Mouse (Mus musculus): Measurements from ENCODE around the gene Cklf. TPM values are rescaled to one million over a fixed set of nuclear protein-coding genes. Genes with fewer than 3 reads are reported as not detected.

Cklf gene
- total RNA-seq (2017) = 12.2 and 14.5 TPM in 2 replicates

- ATAC-seq (replicated peaks; ENCODE audit: low read depth, poor library complexity, severe bottlenecking) = peak; percentile 54
Measured at GRCm38 (mm10) chr8:104250439-104251367, at the start of gene Cklf. Cklf (plus strand) TSS chr8:104250861.

- ATAC-seq (replicated peaks; ENCODE audit: low read depth, poor library complexity, severe bottlenecking) = no peak
Measured at GRCm38 (mm10) chr8:104201622-104202021, 49.0 kb upstream of the Cklf start.

- no peak for ATAC-seq (replicated peaks; ENCODE audit: low read depth, poor library complexity, severe bottlenecking)
Measured at GRCm38 (mm10) chr8:104202320-104202719, 48.3 kb upstream of the Cklf start.

GRCm38 (mm10) chr8:104205292-104205691 is 45.4 kb upstream of the Cklf start:
- ATAC-seq (replicated peaks; ENCODE audit: low read depth, poor library complexity, severe bottlenecking) = no peak

- ATAC-seq (replicated peaks; ENCODE audit: low read depth, poor library complexity, severe bottlenecking) = no peak
Measured at GRCm38 (mm10) chr8:104217601-104218000, 33.1 kb upstream of the Cklf start.

- ATAC-seq (replicated peaks; ENCODE audit: low read depth, poor library complexity, severe bottlenecking) = peak; percentile 88
Measured at GRCm38 (mm10) chr8:104219079-104219478, 31.6 kb upstream of the Cklf start.

GRCm38 (mm10) chr8:104219806-104220205 is 30.9 kb upstream of the Cklf start:
- ATAC-seq (replicated peaks; ENCODE audit: low read depth, poor library complexity, severe bottlenecking) = peak; percentile 83

- no peak for ATAC-seq (replicated peaks; ENCODE audit: low read depth, poor library complexity, severe bottlenecking)
Measured at GRCm38 (mm10) chr8:104227048-104227447, 23.6 kb upstream of the Cklf start.

- peak; percentile 31 for ATAC-seq (replicated peaks; ENCODE audit: low read depth, poor library complexity, severe bottlenecking)
Measured at GRCm38 (mm10) chr8:104230377-104230776, 20.3 kb upstream of the Cklf start.

GRCm38 (mm10) chr8:104232039-104232438 is 18.6 kb upstream of the Cklf start:
- no peak for ATAC-seq (replicated peaks; ENCODE audit: low read depth, poor library complexity, severe bottlenecking)

- ATAC-seq (replicated peaks; ENCODE audit: low read depth, poor library complexity, severe bottlenecking) = peak; percentile 86
Measured at GRCm38 (mm10) chr8:104232919-104233318, 17.7 kb upstream of the Cklf start.

- no peak for ATAC-seq (replicated peaks; ENCODE audit: low read depth, poor library complexity, severe bottlenecking)
Measured at GRCm38 (mm10) chr8:104234573-104234972, 16.1 kb upstream of the Cklf start.

- ATAC-seq (replicated peaks; ENCODE audit: low read depth, poor library complexity, severe bottlenecking) = peak; percentile 77
Measured at GRCm38 (mm10) chr8:104239418-104239861, 11.2 kb upstream of the Cklf start.

GRCm38 (mm10) chr8:104242038-104242644 is 8.5 kb upstream of the Cklf start:
- ATAC-seq (replicated peaks; ENCODE audit: low read depth, poor library complexity, severe bottlenecking) = no peak

- 0 out of 2 replicates have a peak, but pooled peaks have one; percentile 0 for ATAC-seq (replicated peaks; ENCODE audit: low read depth, poor library complexity, severe bottlenecking)
Measured at GRCm38 (mm10) chr8:104246621-104247020, 4.0 kb upstream of the Cklf start.

- peak; percentile 47 for ATAC-seq (replicated peaks; ENCODE audit: low read depth, poor library complexity, severe bottlenecking)
Measured at GRCm38 (mm10) chr8:104247054-104247907, 3.4 kb upstream of the Cklf start.

GRCm38 (mm10) chr8:104247908-104248275 is 2.8 kb upstream of the Cklf start:
- ATAC-seq (replicated peaks; ENCODE audit: low read depth, poor library complexity, severe bottlenecking) = no peak

- peak; percentile 66 for ATAC-seq (replicated peaks; ENCODE audit: low read depth, poor library complexity, severe bottlenecking)
Measured at GRCm38 (mm10) chr8:104248276-104248675, 2.4 kb upstream of the Cklf start, which contains the start of gene Tk2. Tk2 (minus strand) TSS chr8:104248558.

- no peak for ATAC-seq (replicated peaks; ENCODE audit: low read depth, poor library complexity, severe bottlenecking)
Measured at GRCm38 (mm10) chr8:104249442-104249996, 1.1 kb upstream of the Cklf start.

GRCm38 (mm10) chr8:104251461-104251860 is 800 bp downstream of the Cklf start:
- ATAC-seq (replicated peaks; ENCODE audit: low read depth, poor library complexity, severe bottlenecking) = 0 out of 2 replicates have a peak, but pooled peaks have one; percentile 0
